Mouse (Mus musculus): Measurements from ENCODE around the gene Zbtb7b. TPM values are rescaled to one million over a fixed set of nuclear protein-coding genes. Genes with fewer than 3 reads are reported as not detected.

Zbtb7b gene
- polyA plus RNA-seq, 1 experiment, result not detected

DNA sequence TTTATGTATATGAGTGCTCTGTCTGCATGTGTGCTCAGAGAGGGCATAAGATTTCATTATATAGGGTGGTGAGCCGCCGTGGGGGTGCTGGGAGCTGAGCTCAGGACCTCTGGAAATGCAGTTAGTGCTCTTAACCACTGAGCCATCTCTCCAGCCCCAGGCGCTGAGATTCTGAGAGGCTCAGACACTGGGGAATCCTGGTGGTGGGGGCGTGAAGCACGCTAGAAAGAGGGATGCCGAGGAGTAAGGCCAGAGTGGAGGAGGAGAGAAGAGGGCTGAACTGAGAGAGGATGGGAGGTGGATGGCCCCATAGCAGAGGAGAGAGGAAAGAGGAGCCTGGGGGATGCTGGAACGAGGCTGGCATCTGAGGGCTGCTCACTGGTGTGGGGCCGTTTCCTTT lies 29.9 kb downstream of the Zbtb7b start:
- Histone ChIP-seq H3K4me1 (ENCODE audit: control insufficient read depth, insufficient read depth, low read length) (no peaks in the 10 kb centered on the region), H3K4me3 (ENCODE audit: insufficient read depth, low read depth, low read length) (no peak overlapping the region), H3K27ac (ENCODE audit: insufficient read depth, low read depth, low read length) (no peak overlapping the region)
- WGBS, result 56% methylated on average over 8 of the region's 8 CpGs
- TF ChIP-seq CTCF (IDR thresholded peaks at IDR 0.05; ENCODE audit: insufficient read depth, low read depth, low read length), result no peak
- no peak for TF ChIP-seq POLR2A (IDR thresholded peaks at IDR 0.05; ENCODE audit: insufficient read depth, low read depth, low read length)

DNA sequence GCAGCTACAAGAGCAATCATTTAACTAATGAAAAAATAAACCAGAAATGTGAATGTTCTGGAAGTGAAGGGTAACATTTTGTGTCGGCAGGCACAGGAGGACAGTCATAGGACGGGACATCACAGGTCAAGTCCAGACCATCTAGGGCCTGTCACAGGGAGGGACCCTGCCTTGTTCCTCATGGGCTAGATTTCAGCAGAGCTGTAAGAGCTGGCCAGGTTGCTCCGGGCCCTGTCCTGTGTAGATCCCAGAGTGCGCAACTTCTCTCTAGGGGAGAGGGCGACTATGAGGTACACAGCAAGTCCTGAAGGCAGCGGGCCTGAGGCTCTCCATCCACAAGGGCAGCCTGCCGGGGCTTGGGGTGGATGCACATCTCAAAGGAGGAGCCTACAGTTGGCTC lies 32.9 kb downstream of the Zbtb7b start, which contains the start of gene Dcst2:
Gene Dcst2 (plus strand): TSS at position 301 of the 400 bp plus-strand sequence.
- TF ChIP-seq CTCF (IDR thresholded peaks at IDR 0.05; ENCODE audit: insufficient read depth, low read depth, low read length) (no peak), POLR2A (IDR thresholded peaks at IDR 0.05; ENCODE audit: insufficient read depth, low read depth, low read length) (no peak)

DNA sequence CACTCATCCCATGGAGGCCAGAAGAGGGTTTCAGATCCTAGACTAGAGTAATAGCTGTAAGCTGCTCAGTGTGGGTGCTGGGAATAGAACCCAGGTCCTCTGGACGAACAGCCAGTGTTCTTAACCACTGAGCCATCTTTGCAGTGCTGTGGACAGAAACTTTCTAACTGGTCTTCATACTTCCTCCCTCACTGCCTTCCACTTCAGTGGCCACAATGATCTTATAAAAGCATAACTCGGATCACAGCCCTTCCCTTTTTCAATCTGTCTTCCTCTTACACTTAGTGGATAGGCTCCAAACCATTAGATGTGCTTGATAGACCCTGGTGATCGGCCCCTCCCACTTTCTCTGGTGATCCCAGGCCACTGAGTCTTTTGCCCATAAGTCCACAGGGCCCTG lies 34.3 kb downstream of the Zbtb7b start:
- WGBS, result 81% methylated on average over 3 of the region's 3 CpGs
- TF ChIP-seq POLR2A (IDR thresholded peaks at IDR 0.05; ENCODE audit: insufficient read depth, low read depth, low read length) (no peak), CTCF (IDR thresholded peaks at IDR 0.05; ENCODE audit: insufficient read depth, low read depth, low read length) (no peak)
- H3K4me1 ChIP-seq (ENCODE audit: control insufficient read depth, insufficient read depth, low read length), result peaks cover 8% of the 10 kb centered on the region
- H3K4me3 ChIP-seq (ENCODE audit: insufficient read depth, low read depth, low read length), result no peak overlapping the region
- no peak overlapping the region for H3K27ac ChIP-seq (ENCODE audit: insufficient read depth, low read depth, low read length)

More for the DNA sequence above, 32.9 kb downstream of the Zbtb7b start, which contains the start of gene Dcst2:
- Histone ChIP-seq H3K27ac (ENCODE audit: insufficient read depth, low read depth, low read length) (no peak within 1 kb of the TSS), H3K4me1 (ENCODE audit: control insufficient read depth, insufficient read depth, low read length) (no peaks in the 10 kb centered on the region), H3K4me3 (ENCODE audit: insufficient read depth, low read depth, low read length) (no peak within 1 kb of the TSS)
- 85% methylated on average over 7 of the region's 7 CpGs for WGBS

DNA sequence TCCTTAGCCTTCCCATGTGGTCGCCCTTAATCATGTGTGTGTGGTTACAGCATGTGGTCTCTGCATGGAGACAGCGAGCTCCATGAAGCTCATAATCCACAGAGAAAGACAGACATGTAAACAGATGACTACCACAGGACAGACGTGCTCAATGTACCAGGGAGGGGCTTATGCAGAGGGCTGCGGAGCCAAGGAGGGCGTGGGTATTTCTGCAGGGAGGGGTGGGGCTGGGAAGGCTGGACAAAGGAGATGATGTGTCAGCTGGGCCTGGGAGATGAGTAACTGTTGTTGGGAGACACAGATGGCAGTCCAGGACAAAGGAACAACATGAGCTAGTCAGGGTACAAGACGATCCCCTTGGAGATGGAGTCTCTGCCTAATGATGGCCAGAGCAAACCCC lies 34.9 kb downstream of the Zbtb7b start:
- Histone ChIP-seq H3K4me3 (ENCODE audit: insufficient read depth, low read depth, low read length) (no peak overlapping the region), H3K27ac (ENCODE audit: insufficient read depth, low read depth, low read length) (no peak overlapping the region), H3K4me1 (ENCODE audit: control insufficient read depth, insufficient read depth, low read length) (peaks cover 10% of the 10 kb centered on the region)
- WGBS, result 68% methylated on average over 6 of the region's 6 CpGs
- TF ChIP-seq POLR2A (IDR thresholded peaks at IDR 0.05; ENCODE audit: insufficient read depth, low read depth, low read length), result no peak
- no peak for TF ChIP-seq CTCF (IDR thresholded peaks at IDR 0.05; ENCODE audit: insufficient read depth, low read depth, low read length)

DNA sequence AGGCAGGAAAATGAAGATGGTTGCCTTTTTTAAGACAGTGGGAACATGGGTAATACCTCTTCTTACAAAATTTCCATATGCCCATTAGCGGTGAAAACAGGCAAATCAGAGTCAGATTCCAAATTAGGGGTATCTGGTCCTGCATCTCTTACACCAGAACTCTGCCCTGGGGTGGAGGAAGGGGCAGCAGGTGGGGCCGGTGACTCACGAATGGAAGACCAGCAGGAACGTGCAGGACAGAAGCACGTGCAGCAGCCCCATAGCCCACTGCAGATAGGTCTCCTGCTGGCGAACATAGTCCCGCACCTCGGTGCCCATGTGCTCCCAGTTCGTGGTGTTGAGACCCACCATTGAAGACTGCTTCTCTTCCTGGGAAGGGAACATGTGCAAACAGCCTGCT lies 38.5 kb downstream of the Zbtb7b start:
- 78% methylated on average over 9 of the region's 9 CpGs for WGBS
- no peak overlapping the region for H3K27ac ChIP-seq (ENCODE audit: insufficient read depth, low read depth, low read length)
- H3K4me3 ChIP-seq (ENCODE audit: insufficient read depth, low read depth, low read length), result no peak overlapping the region
- TF ChIP-seq CTCF (IDR thresholded peaks at IDR 0.05; ENCODE audit: insufficient read depth, low read depth, low read length), result no peak
- no peak for TF ChIP-seq POLR2A (IDR thresholded peaks at IDR 0.05; ENCODE audit: insufficient read depth, low read depth, low read length)
- peaks cover 10% of the 10 kb centered on the region for H3K4me1 ChIP-seq (ENCODE audit: control insufficient read depth, insufficient read depth, low read length)

DNA sequence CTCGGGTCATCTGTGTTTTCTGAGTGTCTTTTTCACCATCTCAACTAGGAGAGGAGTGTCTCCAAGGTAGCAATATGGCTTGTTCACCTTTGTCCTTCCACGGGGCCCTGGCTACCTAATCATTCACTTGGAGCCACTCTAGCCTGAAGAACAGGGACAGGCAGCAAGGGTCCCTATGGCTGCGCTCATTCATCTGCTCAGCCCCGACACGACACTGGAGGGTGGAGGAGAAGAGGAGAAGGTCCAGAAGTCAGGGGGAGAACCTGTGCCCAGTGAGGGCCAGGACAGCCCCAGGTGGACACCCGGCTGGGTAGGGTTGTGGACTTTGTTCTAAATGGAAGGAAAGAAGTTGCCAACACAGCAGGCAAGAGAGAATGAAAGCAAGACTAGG lies 39.1 kb downstream of the Zbtb7b start:
- WGBS, result 80% methylated on average over 6 of the region's 6 CpGs
- peaks cover 13% of the 10 kb centered on the region for H3K4me1 ChIP-seq (ENCODE audit: control insufficient read depth, insufficient read depth, low read length)

DNA sequence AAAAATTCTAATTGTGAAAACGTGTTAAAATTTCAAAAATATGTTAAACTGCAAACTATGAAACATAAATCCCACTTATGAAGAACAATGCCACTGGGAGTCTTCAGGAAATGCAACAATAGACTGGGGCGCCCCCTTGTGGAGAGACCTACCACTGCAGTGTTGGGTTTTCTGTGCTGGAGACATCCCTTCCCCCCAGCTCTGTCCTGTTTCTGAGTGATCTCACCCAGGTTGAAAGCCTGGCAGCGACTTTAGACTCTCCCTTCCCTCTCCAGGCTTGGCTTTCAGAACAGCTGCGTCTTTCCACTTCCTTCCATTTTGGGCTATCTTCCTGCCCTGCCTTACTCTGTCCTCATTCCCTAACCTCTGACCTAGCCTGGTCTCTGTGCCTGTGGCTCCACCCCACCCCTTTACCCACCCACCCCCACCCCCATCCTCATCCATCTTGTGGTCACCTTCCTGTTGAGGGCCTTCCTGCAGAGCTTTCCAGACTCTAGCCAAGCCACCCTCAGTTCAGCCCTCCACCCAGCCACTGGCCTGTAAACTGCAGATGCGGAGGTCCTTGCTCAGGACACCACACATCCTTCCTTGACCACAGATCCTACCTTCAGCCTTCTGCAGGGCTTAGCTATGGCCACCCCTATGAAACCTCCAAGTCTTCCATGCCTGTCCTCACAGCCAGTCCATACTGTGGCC lies 39.6 kb downstream of the Zbtb7b start:
- no peak overlapping the region for H3K4me3 ChIP-seq (ENCODE audit: insufficient read depth, low read depth, low read length)
- TF ChIP-seq CTCF (IDR thresholded peaks at IDR 0.05; ENCODE audit: insufficient read depth, low read depth, low read length) (peak; percentile 64), POLR2A (IDR thresholded peaks at IDR 0.05; ENCODE audit: insufficient read depth, low read depth, low read length) (no peak)
- 18% methylated on average over 5 of the region's 5 CpGs for WGBS
- no peak overlapping the region for H3K27ac ChIP-seq (ENCODE audit: insufficient read depth, low read depth, low read length)
- peaks cover 16% of the 10 kb centered on the region for H3K4me1 ChIP-seq (ENCODE audit: control insufficient read depth, insufficient read depth, low read length)

More for the DNA sequence above, 39.1 kb downstream of the Zbtb7b start:
- H3K27ac ChIP-seq (ENCODE audit: insufficient read depth, low read depth, low read length), result no peak overlapping the region
- H3K4me3 ChIP-seq (ENCODE audit: insufficient read depth, low read depth, low read length), result no peak overlapping the region
- no peak for TF ChIP-seq CTCF (IDR thresholded peaks at IDR 0.05; ENCODE audit: insufficient read depth, low read depth, low read length)
- no peak for TF ChIP-seq POLR2A (IDR thresholded peaks at IDR 0.05; ENCODE audit: insufficient read depth, low read depth, low read length)

DNA sequence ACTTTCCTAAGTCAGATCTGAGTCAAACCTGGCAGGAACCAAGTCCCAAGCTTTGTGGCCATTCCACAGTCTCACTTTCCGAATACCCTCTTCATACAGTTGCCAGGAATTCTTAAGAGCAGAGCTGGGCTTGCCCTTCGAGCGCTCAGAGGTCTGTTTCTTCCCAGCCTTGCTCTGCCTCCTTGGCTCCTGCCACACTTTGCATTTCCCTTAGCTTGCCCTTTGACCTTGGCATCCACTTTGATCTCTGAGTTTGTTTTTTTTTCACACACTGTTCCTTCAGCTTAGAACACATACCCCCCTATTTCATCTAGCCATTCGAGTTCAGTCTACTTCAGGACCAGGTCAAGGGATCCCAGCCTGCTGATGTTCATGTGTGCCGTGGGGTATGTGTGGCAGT lies 43.3 kb downstream of the Zbtb7b start:
- TF ChIP-seq CTCF (IDR thresholded peaks at IDR 0.05; ENCODE audit: insufficient read depth, low read depth, low read length) (no peak), POLR2A (IDR thresholded peaks at IDR 0.05; ENCODE audit: insufficient read depth, low read depth, low read length) (no peak)
- no peak overlapping the region for H3K27ac ChIP-seq (ENCODE audit: insufficient read depth, low read depth, low read length)
- H3K4me3 ChIP-seq (ENCODE audit: insufficient read depth, low read depth, low read length), result no peak overlapping the region
- whole genome bisulfite sequencing, result 88% methylated on average over 5 of the region's 5 CpGs
- peaks cover 21% of the 10 kb centered on the region for H3K4me1 ChIP-seq (ENCODE audit: control insufficient read depth, insufficient read depth, low read length)

DNA sequence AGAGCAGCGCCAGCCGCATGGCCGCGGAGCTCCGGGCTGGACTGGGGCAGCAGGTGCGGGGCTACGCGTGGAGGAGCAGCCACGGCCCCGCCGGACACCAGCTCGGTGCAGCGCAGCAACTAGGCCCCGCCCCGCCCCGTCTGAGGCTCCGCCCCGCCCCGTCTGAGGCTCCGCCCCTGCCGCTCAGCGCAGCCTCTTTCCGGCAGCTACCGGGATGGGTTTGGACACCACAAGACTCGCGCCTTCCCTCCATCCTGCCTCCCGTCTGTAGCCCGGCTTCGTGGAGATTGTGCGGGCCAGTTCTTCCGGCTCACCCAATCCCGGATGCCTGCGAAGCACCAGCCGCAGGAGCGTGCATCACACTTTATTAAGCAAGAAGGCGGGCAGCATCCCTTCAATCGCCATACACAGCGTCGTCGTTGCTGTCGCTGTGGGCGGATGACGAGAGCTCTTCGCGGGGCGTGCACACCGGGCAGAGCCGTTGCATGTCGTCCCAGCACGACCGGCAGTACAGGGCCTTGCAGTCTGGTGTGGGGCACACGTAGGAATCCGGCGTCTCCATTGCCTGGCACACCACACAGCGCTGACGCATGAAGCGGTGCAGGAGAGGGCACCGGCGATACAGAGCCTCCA lies 44.6 kb downstream of the Zbtb7b start, which contains the start of gene Adam15:
Gene Adam15 (minus strand): TSS at position 128 of the 633 bp plus-strand sequence.
- H3K4me3 ChIP-seq (ENCODE audit: insufficient read depth, low read depth, low read length), result peak within 1 kb of the TSS; percentile 53
- WGBS, result under 1% methylated on average over 59 of the region's 59 CpGs
- peaks cover 14% of the 10 kb centered on the region for H3K4me1 ChIP-seq (ENCODE audit: control insufficient read depth, insufficient read depth, low read length)
- H3K27ac ChIP-seq (ENCODE audit: insufficient read depth, low read depth, low read length), result peak within 1 kb of the TSS; percentile 48
- TF ChIP-seq POLR2A (IDR thresholded peaks at IDR 0.05; ENCODE audit: insufficient read depth, low read depth, low read length) (no peak; the same call in 1 of the 2 replicates), CTCF (IDR thresholded peaks at IDR 0.05; ENCODE audit: insufficient read depth, low read depth, low read length) (no peak)
